Mouse (Mus musculus): ENCODE data around the gene Prkab1. TPM values are rescaled to one million over a fixed set of nuclear protein-coding genes. Genes with fewer than 3 reads are reported as not detected.

Gene Prkab1
- polyA plus RNA-seq (2015; fragmentation: Nextera tagmentation; extraction: Ambion mirVana), result 23.9 and 27.1 TPM in 2 replicates

GRCm38 (mm10) chr5:116024327-116024739 is at the start of gene Prkab1:
Prkab1 (minus strand) TSS chr5:116024508.

Other genes starting within 250 kb of the Prkab1 start
- 4.8 and 4.9 TPM in 2 replicates for gene Cit, start 179.2 kb downstream of the Prkab1 start, polyA plus RNA-seq (2015; fragmentation: Nextera tagmentation; extraction: Ambion mirVana)
- gene Tmem233, start 58.7 kb upstream of the Prkab1 start, polyA plus RNA-seq (2015; fragmentation: Nextera tagmentation; extraction: Ambion mirVana), result 9.4 and 11.6 TPM in 2 replicates

Data from skeletal muscle tissue, postnatal 0 days (tissue).